Mouse (Mus musculus) bone marrow, adult 2 months (tissue): Measurements from ENCODE around the gene Limch1. TPM values are rescaled to one million over a fixed set of nuclear protein-coding genes. Genes with fewer than 3 reads are reported as not detected.

Experiments
- H3K27ac ChIP-seq: fragments of 200-500 bp; 2 replicates; pipeline ENCODE4 v1.5.1; 2012; ENCODE audit warnings: low read depth, mild to moderate bottlenecking, control low read depth, inconsistent platforms, low read length; ENCODE audit not compliant: control insufficient read depth, poor library complexity, insufficient read depth
- H3K4me1 ChIP-seq: fragments of 200-500 bp; 2 replicates; pipeline ENCODE4 v1.6.1; 2011; ENCODE audit warnings: low read length; ENCODE audit not compliant: control insufficient read depth, insufficient read depth
- H3K4me3 ChIP-seq: fragments of 200-500 bp; replicated peaks from 2 replicates; pipeline ENCODE3; 2011; ENCODE audit warnings: mild to moderate bottlenecking, low read depth, low read length, control low read depth; ENCODE audit not compliant: control insufficient read depth
- CTCF ChIP-seq: fragments of 200-500 bp; IDR thresholded peaks from 2 replicates; pipeline ENCODE4 v1.5.1; 2011; ENCODE audit warnings: low read length, control low read depth; ENCODE audit not compliant: control insufficient read depth, insufficient read depth
- POLR2A ChIP-seq: fragments of 200-500 bp; IDR thresholded peaks from 2 replicates; pipeline ENCODE4 v1.6.1; 2011; ENCODE audit warnings: low read depth, mild to moderate bottlenecking, control low read depth, low read length, borderline replicate concordance; ENCODE audit not compliant: control insufficient read depth
- WGBS: fragments of 180-500 bp; shearing (Covaris S2); methylation state at CpG from one replicate; pipeline ENCODE4 v1.1.7; 2018; 5-methylcytosine and 5-hydroxymethylcytosine counted together
- polyA plus RNA-seq: library from polyadenylated mRNA; stranded (reverse); fragments of >200 nt; gene quantifications from 2 replicates; pipeline ENCODE4 v1.2.4, GENCODE M21; 2011; ENCODE audit warnings: low replicate concordance; ENCODE audit not compliant: missing spikeins, insufficient read depth, insufficient read length

Gene Limch1
- polyA plus RNA-seq, 1 experiment, result 13.5 TPM

- TF ChIP-seq CTCF (no peak), POLR2A (no peak)
- 11% methylated on average over 34 of the region's 34 CpGs for WGBS
- Histone ChIP-seq H3K27ac (no peak overlapping the region), H3K4me1 (no peaks in the 10 kb centered on the region), H3K4me3 (no peak overlapping the region)
Observed at GRCm38 (mm10) chr5:67100564-67101394, 355.2 kb downstream of the Limch1 start.

GRCm38 (mm10) chr5:67101395-67101760 is 355.8 kb downstream of the Limch1 start:
- no peak overlapping the region for H3K4me3 ChIP-seq
- no peaks in the 10 kb centered on the region for H3K4me1 ChIP-seq
- WGBS, result 4% methylated on average over 9 of the region's 9 CpGs
- no peak for TF ChIP-seq POLR2A
- H3K27ac ChIP-seq, result no peak overlapping the region

DNA sequence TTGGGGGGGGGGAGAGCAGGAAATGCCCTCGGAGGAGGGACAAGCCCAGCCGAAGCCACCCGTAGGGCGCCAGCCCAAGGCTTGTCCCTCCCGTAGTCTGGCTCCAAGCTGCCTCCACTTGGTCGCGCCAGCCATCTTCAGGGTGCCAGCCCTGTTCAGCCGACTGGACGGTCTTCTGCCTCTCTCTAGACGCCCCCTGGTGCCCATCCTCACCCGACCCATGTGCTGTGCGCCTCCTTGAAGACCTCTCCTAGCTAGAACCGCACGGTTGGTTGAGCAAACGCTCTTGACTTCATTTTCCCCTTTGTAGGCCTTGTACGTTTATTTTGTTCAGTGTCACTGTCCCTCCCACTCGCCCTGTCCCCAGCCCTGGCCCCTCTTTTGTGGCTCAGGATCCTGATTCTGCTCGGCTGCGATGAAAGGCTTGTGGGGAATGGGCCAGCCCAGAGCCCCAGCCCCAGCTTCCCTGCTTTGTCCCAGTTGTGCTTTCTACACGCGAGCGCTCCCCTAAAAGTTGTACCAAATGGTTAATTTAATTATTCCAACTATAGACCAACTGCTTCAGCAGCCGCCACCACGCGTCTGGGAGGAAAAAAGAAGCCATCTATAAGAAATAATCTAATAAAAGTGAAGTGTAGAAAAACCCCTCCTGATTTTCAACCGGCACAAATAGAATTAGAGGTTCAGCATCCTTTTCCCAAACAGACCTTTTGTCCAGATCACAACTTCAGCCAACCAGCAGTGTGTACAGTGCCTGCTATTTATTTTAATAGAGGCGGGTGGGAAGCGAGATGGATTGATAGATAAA is 356.4 kb downstream of the Limch1 start:
- 13% methylated on average over 28 of the region's 28 CpGs for WGBS
- Histone ChIP-seq H3K4me3 (no peak overlapping the region), H3K4me1 (no peaks in the 10 kb centered on the region), H3K27ac (no peak overlapping the region)
- TF ChIP-seq POLR2A (no peak), CTCF (no peak)

- TF ChIP-seq CTCF (no peak), POLR2A (no peak)
- Histone ChIP-seq H3K27ac (no peak overlapping the region), H3K4me3 (no peak overlapping the region), H3K4me1 (no peaks in the 10 kb centered on the region)
- WGBS, result 19% methylated on average over 3 of the region's 3 CpGs
Observed at GRCm38 (mm10) chr5:67103016-67103415, 357.4 kb downstream of the Limch1 start.

- no peak for TF ChIP-seq POLR2A
- no peak for TF ChIP-seq CTCF
- H3K4me3 ChIP-seq, result no peak overlapping the region
- H3K4me1 ChIP-seq, result no peaks in the 10 kb centered on the region
- no peak overlapping the region for H3K27ac ChIP-seq
- 68% methylated on average over 2 of the region's 2 CpGs for WGBS
Observed at GRCm38 (mm10) chr5:67106261-67106660, 360.6 kb downstream of the Limch1 start.

Other genes starting within 250 kb of the Limch1 start
- 3.1 and 6.6 TPM in 2 replicates for gene Apbb2, start 127.0 kb upstream of the Limch1 start, polyA plus RNA-seq
- 5.4 and 14.6 TPM in 2 replicates for gene Uchl1, start 69.7 kb upstream of the Limch1 start, polyA plus RNA-seq